ENCODE assay signal across 8 mouse cellular contexts in genomic region chr5:24261098-24261497, GRCm38 (mm10).
DNase-seq lines count a peak whose midpoint lies in the region; ATAC-seq lines count a peak whose summit lies in the region.

No protein-coding gene starts in this region.

- peaks cover 9% of the 10 kb centered on the region for H3K4me1 ChIP-seq in forebrain, embryonic 12.5 days

- H3K4me3 ChIP-seq in forebrain, embryonic 12.5 days (replicated peaks), result no peak overlapping the region

- no peak overlapping the region for H3K27ac ChIP-seq in forebrain, embryonic 12.5 days

- no peak overlapping the region for H3K4me2 ChIP-seq in forebrain, embryonic 12.5 days

- peak; percentile 44; the same call in 1 of the 2 replicates for ATAC-seq in forebrain, embryonic 12.5 days (ENCODE audit: low FRiP score)
- ATAC-seq in megakaryocyte, adult 5-6 weeks (ENCODE audit: poor library complexity, severe bottlenecking), result peak; percentile 96

- peaks cover 5% of the 10 kb centered on the region; the same call in 1 of the 2 replicates for H3K9me3 ChIP-seq in forebrain, embryonic 12.5 days

- H3K36me3 ChIP-seq in forebrain, embryonic 12.5 days (replicated peaks), result no peaks in the 10 kb centered on the region

- no peak overlapping the region for H3K9ac ChIP-seq in forebrain, embryonic 12.5 days

- no peaks in the 10 kb centered on the region; the same call in 1 of the 2 replicates for H3K27me3 ChIP-seq in forebrain, embryonic 12.5 days

- WGBS in forebrain, embryonic 12.5 days, result 14% methylated on average over 7 of the region's 7 CpGs

- peak; percentile 88 for DNase-seq in MN1 (ENCODE audit: low spot score)
- DNase-seq in c-Kit-positive CD71-positive TER-119-positive erythroid progenitor cells, embryonic 14.5 days (ENCODE audit: low spot score), result peak; percentile 27
- peak; percentile 83 for DNase-seq in heart, postnatal 4 days
- DNase-seq in layer of hippocampus, adult 9-11 months, result peak; percentile 55
- DNase-seq in retina, postnatal 7 days (ENCODE audit: low read depth, low spot score), result peak; percentile 58
- DNase-seq in urinary bladder, adult 2 months (ENCODE audit: low spot score), result peak; percentile 33

Comparison
In these comparisons a context has a peak if more than half of its experiments do, and no peak if none do; other contexts are left out.
1. DNase-seq: peak in every context shown above with its lines; median percentile 88 in MN1; 83 in heart, postnatal 4 days; 58 in retina, postnatal 7 days; 55 in layer of hippocampus, adult 9-11 months; 33 in urinary bladder, adult 2 months; 27 in c-Kit-positive CD71-positive TER-119-positive erythroid progenitor cells, embryonic 14.5 days.